Mouse (Mus musculus) cortical plate, adult 2 months (tissue): Measurements from ENCODE around the gene Slc9a6.

Source experiments
- CTCF ChIP-seq: fragments of 200-500 bp; IDR thresholded peaks from 2 replicates; pipeline ENCODE4 v1.5.1; 2011; ENCODE audit warnings: mild to moderate bottlenecking, control low read depth, low read length; ENCODE audit not compliant: insufficient read depth; ENCODE audit errors: extremely low read depth
- POLR2A ChIP-seq: fragments of 200-500 bp; IDR thresholded peaks from 2 replicates; pipeline ENCODE4 v1.6.1; 2011; ENCODE audit warnings: mild to moderate bottlenecking, low read length, control low read depth; ENCODE audit not compliant: insufficient read depth; ENCODE audit errors: extremely low read depth

GRCm38 (mm10) chrX:56701261-56701660 is 91.7 kb downstream of the Slc9a6 start:
- TF ChIP-seq CTCF: no peak
- no peak for TF ChIP-seq POLR2A
